In genomic region chr3:52955481-52956019, GRCm38 (mm10) we compare ENCODE assay signal across 8 mouse cellular contexts.
DNase-seq lines count a peak whose midpoint lies in the region; ATAC-seq lines count a peak whose summit lies in the region.

No protein-coding gene starts in this region.

- WGBS in limb, embryonic 10.5 days: 38% methylated on average over 10 of the region's 10 CpGs
- 10% methylated on average over 10 of the region's 10 CpGs for WGBS in midbrain, embryonic 15.5 days

- H3K36me3 ChIP-seq in limb, embryonic 10.5 days: no peaks in the 10 kb centered on the region
- no peaks in the 10 kb centered on the region for H3K36me3 ChIP-seq in midbrain, embryonic 15.5 days (replicated peaks)

- H3K4me3 ChIP-seq in limb, embryonic 10.5 days: no peak overlapping the region
- H3K4me3 ChIP-seq in midbrain, embryonic 15.5 days: no peak overlapping the region

- ATAC-seq in midbrain, embryonic 15.5 days (replicated peaks): 0 out of 2 replicates have a peak, but pooled peaks have one; percentile 30

- peak; percentile 19 for DNase-seq in CD4-positive helper T cell, adult 2 months (ENCODE audit: low read depth, low spot score)
- DNase-seq in embryo, embryonic 11.5 days (ENCODE audit: low read depth, low spot score): peak; percentile 22
- peak; percentile 66 to 69 for DNase-seq in heart, postnatal 10 days
- no peak for DNase-seq in limb, embryonic 10.5 days (ENCODE audit: low spot score)
- no peak for DNase-seq in cerebellum, adult 8-10 months
- DNase-seq in retina, embryonic 14.5 days (ENCODE audit: low spot score): no peak
- DNase-seq in frontal cortex, postnatal 10 days (ENCODE audit: low spot score in 2 of 2): no peak

- peaks cover 18% of the 10 kb centered on the region for H3K4me1 ChIP-seq in limb, embryonic 10.5 days
- H3K4me1 ChIP-seq in midbrain, embryonic 15.5 days: peaks cover 7% of the 10 kb centered on the region; the same call in 1 of the 2 replicates

- H3K27me3 ChIP-seq in limb, embryonic 10.5 days (ENCODE audit: low read depth, poor library complexity, severe bottlenecking): no peaks in the 10 kb centered on the region
- H3K27me3 ChIP-seq in midbrain, embryonic 15.5 days (replicated peaks): peaks cover 3% of the 10 kb centered on the region; the same call in 1 of the 2 replicates

- H3K4me2 ChIP-seq in midbrain, embryonic 15.5 days: no peak overlapping the region

- H3K9me3 ChIP-seq in limb, embryonic 10.5 days (replicated peaks): no peaks in the 10 kb centered on the region
- no peaks in the 10 kb centered on the region for H3K9me3 ChIP-seq in midbrain, embryonic 15.5 days

- no peak overlapping the region for H3K9ac ChIP-seq in midbrain, embryonic 15.5 days

- 0 out of 2 replicates have a peak overlapping the region, but pooled peaks have one; percentile 21 for H3K27ac ChIP-seq in limb, embryonic 10.5 days
- no peak overlapping the region for H3K27ac ChIP-seq in midbrain, embryonic 15.5 days

- intact Hi-C loops in heart, postnatal 10 days (cut with DNase I): loop anchor here (5.0 kb wide), 2 partner anchors 113 to 543 kb away; no protein-coding TSS in a partner anchor

Comparison
In these comparisons a context has a peak if more than half of its experiments do, and no peak if none do; other contexts are left out.
1. DNase-seq: peak in CD4-positive helper T cell, adult 2 months (single experiment), embryo, embryonic 11.5 days (single experiment) and heart, postnatal 10 days (2 of 2); none in limb, embryonic 10.5 days (single experiment), cerebellum, adult 8-10 months (single experiment), retina, embryonic 14.5 days (single experiment) and frontal cortex, postnatal 10 days (0 of 2).